Mouse (Mus musculus): ENCODE data around the gene Cntf. TPM values are rescaled to one million over a fixed set of nuclear protein-coding genes. Genes with fewer than 3 reads are reported as not detected.

The Cntf gene
- polyA plus RNA-seq (2012; rRNA removed): 3.8 and 4.0 TPM in 2 replicates

DNA sequence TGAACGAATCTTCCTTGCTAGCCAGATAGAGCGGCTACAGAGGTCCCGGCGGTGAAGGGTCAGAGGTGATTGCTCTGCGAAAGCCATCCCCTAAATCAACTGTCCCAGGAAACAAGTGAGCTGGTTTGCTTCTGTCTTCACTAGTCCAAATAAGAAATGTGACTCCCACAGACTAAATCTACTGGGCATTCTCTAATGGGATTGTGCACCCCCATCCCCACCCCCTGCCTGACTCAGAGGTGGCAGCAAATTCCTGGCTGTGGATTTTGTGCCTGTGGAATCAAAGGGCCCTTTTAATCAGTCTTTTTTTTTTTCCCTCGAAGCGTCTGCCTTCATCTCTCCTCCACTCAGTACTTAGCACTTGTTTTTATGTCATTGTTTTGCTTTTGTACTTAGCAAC, at the start of gene Cntf:
TSS of gene Cntf (minus strand) at position 325 of the 400 bp plus-strand sequence.

DNA sequence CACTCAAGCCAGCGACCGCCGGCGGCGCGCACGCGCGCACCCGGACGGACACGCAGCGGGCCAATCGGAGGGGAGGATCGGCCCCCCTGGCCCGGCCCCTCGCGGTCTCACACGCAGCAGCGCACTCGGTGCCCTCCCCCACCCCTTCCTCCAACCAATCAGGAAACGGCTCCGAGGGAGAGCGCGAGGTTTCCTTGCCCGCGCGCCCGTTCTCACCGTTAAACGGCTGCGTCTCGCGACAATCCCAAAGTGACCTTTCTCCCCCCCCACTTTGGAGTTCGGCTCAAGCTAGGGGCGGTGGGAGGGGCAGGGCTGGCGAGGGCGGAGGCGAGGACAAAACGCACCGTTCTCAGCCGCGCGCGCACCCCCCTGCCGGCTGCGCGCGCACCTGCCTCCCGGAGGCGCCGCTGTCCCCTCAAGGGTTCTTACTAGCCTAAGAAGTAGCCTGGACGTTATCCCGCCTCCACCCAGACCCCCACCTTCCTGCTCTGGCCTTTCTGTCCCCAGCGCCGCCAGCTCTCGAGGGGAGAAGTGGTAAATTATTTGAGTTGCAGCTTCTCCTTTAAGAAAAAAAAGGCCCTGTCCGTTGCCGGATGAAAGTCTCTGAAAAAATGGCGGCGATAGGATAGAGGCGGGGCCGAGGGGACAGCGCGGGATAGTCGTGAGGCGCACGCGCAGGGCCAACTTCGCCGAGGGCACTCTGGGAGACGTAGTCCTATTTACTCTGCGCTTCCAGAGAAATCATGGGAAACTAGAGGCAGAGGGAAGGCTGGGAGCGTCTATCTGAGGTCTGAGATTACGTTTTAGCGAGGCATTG, 30.3 kb upstream of the Cntf start, which contains the start of the genes Zfp91 and Lpxn:
TSS of gene Zfp91 (minus strand) at position 616 of the 817 bp plus-strand sequence.
TSS of gene Lpxn (plus strand) at position 683 of the 817 bp plus-strand sequence.

Other genes starting within 250 kb of the Cntf start
- 8.9 and 10.1 TPM in 2 replicates for gene Fam111a, start 219.9 kb downstream of the Cntf start, polyA plus RNA-seq (2012; rRNA removed)
- 0.05 and 0.10 TPM in 2 replicates for gene Gm4952, start 165.7 kb downstream of the Cntf start, polyA plus RNA-seq (2012; rRNA removed)
- 0.10 TPM in 1 of 2 replicates, not detected in the other for gene Glyat, start 132.3 kb downstream of the Cntf start, polyA plus RNA-seq (2012; rRNA removed)
- gene Olfr1442, start 95.2 kb downstream of the Cntf start, polyA plus RNA-seq (2012; rRNA removed): not detected in 2 replicates
- not detected in 2 replicates for gene Olfr1443, start 87.5 kb downstream of the Cntf start, polyA plus RNA-seq (2012; rRNA removed)
- not detected in 2 replicates for gene Keg1, start 69.8 kb downstream of the Cntf start, polyA plus RNA-seq (2012; rRNA removed)
- gene Zfp91, start 30.5 kb upstream of the Cntf start, polyA plus RNA-seq (2012; rRNA removed): 35.9 and 40.1 TPM in 2 replicates
- gene Lpxn, start 30.6 kb upstream of the Cntf start, polyA plus RNA-seq (2012; rRNA removed): 1.6 and 2.0 TPM in 2 replicates
- not detected in 2 replicates for gene Gm5244, start 81.0 kb upstream of the Cntf start, polyA plus RNA-seq (2012; rRNA removed)
- not detected in 2 replicates for gene Olfr1444, start 91.7 kb upstream of the Cntf start, polyA plus RNA-seq (2012; rRNA removed)
- not detected in 2 replicates for gene Olfr1445, start 118.2 kb upstream of the Cntf start, polyA plus RNA-seq (2012; rRNA removed)
- not detected in 2 replicates for gene Olfr1446, start 127.9 kb upstream of the Cntf start, polyA plus RNA-seq (2012; rRNA removed)
- gene Olfr1447, start 138.1 kb upstream of the Cntf start, polyA plus RNA-seq (2012; rRNA removed): not detected in 2 replicates
- gene Olfr1448, start 158.8 kb upstream of the Cntf start, polyA plus RNA-seq (2012; rRNA removed): not detected in 2 replicates
- not detected in 2 replicates for gene Olfr1449, start 165.2 kb upstream of the Cntf start, polyA plus RNA-seq (2012; rRNA removed)
- gene Olfr1450, start 184.6 kb upstream of the Cntf start, polyA plus RNA-seq (2012; rRNA removed): not detected in 2 replicates
- not detected in 2 replicates for gene Olfr1451, start 229.4 kb upstream of the Cntf start, polyA plus RNA-seq (2012; rRNA removed)

Measured in central nervous system, embryonic 14 days (tissue).